Mouse (Mus musculus) midbrain, embryonic 10.5 days (tissue): Measurements from ENCODE around the gene Ctnna2. TPM values are rescaled to one million over a fixed set of nuclear protein-coding genes. Genes with fewer than 3 reads are reported as not detected.

ENCODE experiments used
- DNase-seq: peaks from one replicate; pipeline ENCODE4 v3.0.0-alpha.2; 2017; ENCODE audit warnings: low spot score
- H3K27ac ChIP-seq: fragments of 300-500 bp; sonication (generic); replicated peaks from 2 replicates; pipeline ENCODE4 v1.5.1; 2016; ENCODE audit warnings: mild to moderate bottlenecking
- H3K27me3 ChIP-seq: fragments of 300-500 bp; sonication (generic); 2 replicates; pipeline ENCODE4 v1.6.1; 2016; ENCODE audit warnings: low read depth, mild to moderate bottlenecking; ENCODE audit not compliant: poor library complexity, severe bottlenecking
- H3K36me3 ChIP-seq: fragments of 300-500 bp; sonication (generic); 2 replicates; pipeline ENCODE4 v1.6.1; 2016; ENCODE audit warnings: mild to moderate bottlenecking, moderate library complexity
- H3K4me1 ChIP-seq: fragments of 300-500 bp; sonication (generic); 2 replicates; pipeline ENCODE4 v1.6.1; 2016
- H3K4me3 ChIP-seq: fragments of 300-500 bp; sonication (generic); 2 replicates; pipeline ENCODE4 v1.5.1; 2016; ENCODE audit warnings: mild to moderate bottlenecking, moderate library complexity
- H3K9me3 ChIP-seq: fragments of 300-500 bp; sonication (generic); replicated peaks from 2 replicates; pipeline ENCODE4 v1.6.1; 2016; ENCODE audit warnings: mild to moderate bottlenecking
- WGBS: fragments of 180-500 bp; shearing (Covaris S2); methylation state at CpG from one replicate; pipeline ENCODE4 v1.1.7; 2016; 5-methylcytosine and 5-hydroxymethylcytosine counted together
- polyA plus RNA-seq: library from polyadenylated mRNA; unstranded; fragments of >200 nt; fragmentation: Nextera tagmentation; extraction: Ambion mirVana; gene quantifications from 2 replicates; pipeline ENCODE4 v1.2.1, GENCODE M21; 2016

Ctnna2 gene
- polyA plus RNA-seq, 1 experiment from 2014 or later, result 21.6 TPM

GRCm38 (mm10) chr6:77527636-77528035, 451.9 kb downstream of the Ctnna2 start:
- WGBS, result 80% methylated on average over 2 of the region's 2 CpGs
- H3K4me1 ChIP-seq, result no peaks in the 10 kb centered on the region

DNA sequence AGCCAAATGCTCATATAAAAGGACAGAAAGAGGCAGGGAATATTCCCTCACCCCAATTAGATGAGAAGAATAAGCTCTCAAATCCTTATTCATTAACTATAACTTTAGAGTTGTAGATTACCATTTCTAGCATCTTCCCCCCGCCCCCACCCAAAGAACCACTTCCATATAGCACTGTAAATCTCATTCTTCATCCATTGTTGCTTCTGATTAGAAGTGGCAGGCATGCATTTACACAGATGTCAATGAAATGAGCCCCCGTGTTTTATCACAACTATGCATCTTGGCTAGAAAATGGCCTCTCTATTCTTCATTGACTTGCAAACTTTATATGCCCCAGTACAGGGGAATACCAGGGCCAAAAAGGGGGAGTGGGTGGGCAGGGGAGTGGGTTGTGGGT, 457.7 kb downstream of the Ctnna2 start:
- no peak for DNase-seq
- H3K27ac ChIP-seq, result no peak overlapping the region
- H3K27me3 ChIP-seq, result no peaks in the 10 kb centered on the region
- H3K4me1 ChIP-seq, result no peaks in the 10 kb centered on the region
- H3K36me3 ChIP-seq, result no peaks in the 10 kb centered on the region
- H3K9me3 ChIP-seq, result no peaks in the 10 kb centered on the region
- no peak overlapping the region for H3K4me3 ChIP-seq
- WGBS, result 88% methylated on average over 2 of the region's 2 CpGs

More at GRCm38 (mm10) chr6:77527636-77528035, 451.9 kb downstream of the Ctnna2 start:
- Histone ChIP-seq H3K27me3 (no peaks in the 10 kb centered on the region), H3K4me3 (no peak overlapping the region), H3K9me3 (no peaks in the 10 kb centered on the region), H3K36me3 (no peaks in the 10 kb centered on the region), H3K27ac (no peak overlapping the region)
- DNase-seq, result no peak

DNA sequence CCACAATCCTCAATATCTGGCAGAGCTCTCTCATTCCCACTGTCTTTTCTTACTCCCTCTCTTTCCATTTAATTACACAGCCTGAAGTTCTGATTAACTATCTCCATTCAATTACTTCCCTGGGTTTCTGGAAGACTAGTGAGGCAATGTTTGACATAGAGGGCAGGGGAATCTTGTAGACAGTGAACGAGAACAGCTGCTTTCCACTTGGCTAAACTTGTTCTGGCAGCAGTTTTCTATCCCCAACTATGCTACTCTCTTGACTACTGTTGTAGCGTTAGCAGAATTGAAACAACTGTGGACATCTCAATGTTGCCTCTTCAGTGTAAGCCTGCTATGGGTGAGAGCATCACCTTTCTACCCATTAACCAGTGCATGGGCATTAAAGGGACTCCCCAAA, 463.0 kb downstream of the Ctnna2 start:
- no peak for DNase-seq
- Histone ChIP-seq H3K4me3 (no peak overlapping the region), H3K27me3 (no peaks in the 10 kb centered on the region), H3K9me3 (no peaks in the 10 kb centered on the region), H3K27ac (no peak overlapping the region), H3K4me1 (peaks cover 9% of the 10 kb centered on the region), H3K36me3 (no peaks in the 10 kb centered on the region)
- 60% methylated on average over 2 of the region's 2 CpGs for WGBS

- Histone ChIP-seq H3K27ac (no peak overlapping the region), H3K27me3 (no peaks in the 10 kb centered on the region), H3K4me3 (no peak overlapping the region), H3K4me1 (peaks cover 10% of the 10 kb centered on the region), H3K36me3 (no peaks in the 10 kb centered on the region), H3K9me3 (no peaks in the 10 kb centered on the region)
- no peak for DNase-seq
- 2% methylated on average over 5 of the region's 5 CpGs for WGBS
Observed at GRCm38 (mm10) chr6:77511805-77512204, 467.7 kb downstream of the Ctnna2 start.

- no peak overlapping the region for H3K4me3 ChIP-seq
- no peaks in the 10 kb centered on the region for H3K36me3 ChIP-seq
- H3K27me3 ChIP-seq, result no peaks in the 10 kb centered on the region
- no peak for DNase-seq
- H3K4me1 ChIP-seq, result no peaks in the 10 kb centered on the region
- H3K9me3 ChIP-seq, result no peaks in the 10 kb centered on the region
- 93% methylated on average over 5 of the region's 5 CpGs for WGBS
- no peak overlapping the region for H3K27ac ChIP-seq
Observed at GRCm38 (mm10) chr6:77491721-77492120, 487.8 kb downstream of the Ctnna2 start.

DNA sequence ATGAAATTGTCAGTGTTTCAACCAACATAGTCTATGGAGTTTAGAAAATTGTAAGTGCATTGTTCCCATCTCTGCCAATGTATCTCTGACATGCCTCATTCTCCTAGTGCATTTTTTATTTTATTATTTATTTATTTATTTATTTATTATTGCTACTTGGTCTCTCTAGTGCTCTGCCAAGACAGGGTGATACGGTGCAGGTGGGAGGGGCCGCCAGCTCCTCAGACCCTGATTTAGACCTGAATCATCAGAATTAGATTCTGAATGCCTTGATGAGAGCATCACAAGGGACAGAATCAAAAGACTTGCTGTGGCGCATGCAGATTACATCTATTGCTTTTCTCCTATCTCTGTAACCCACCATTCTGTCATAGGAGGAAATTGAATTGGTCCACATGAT, 492.8 kb downstream of the Ctnna2 start:
- H3K27ac ChIP-seq, result no peak overlapping the region
- 90% methylated on average over 3 of the region's 3 CpGs for WGBS
- no peaks in the 10 kb centered on the region for H3K36me3 ChIP-seq
- no peaks in the 10 kb centered on the region for H3K4me1 ChIP-seq
- no peaks in the 10 kb centered on the region for H3K27me3 ChIP-seq
- no peak for DNase-seq
- H3K9me3 ChIP-seq, result peaks cover 6% of the 10 kb centered on the region; the same call in 1 of the 2 replicates
- no peak overlapping the region for H3K4me3 ChIP-seq

DNA sequence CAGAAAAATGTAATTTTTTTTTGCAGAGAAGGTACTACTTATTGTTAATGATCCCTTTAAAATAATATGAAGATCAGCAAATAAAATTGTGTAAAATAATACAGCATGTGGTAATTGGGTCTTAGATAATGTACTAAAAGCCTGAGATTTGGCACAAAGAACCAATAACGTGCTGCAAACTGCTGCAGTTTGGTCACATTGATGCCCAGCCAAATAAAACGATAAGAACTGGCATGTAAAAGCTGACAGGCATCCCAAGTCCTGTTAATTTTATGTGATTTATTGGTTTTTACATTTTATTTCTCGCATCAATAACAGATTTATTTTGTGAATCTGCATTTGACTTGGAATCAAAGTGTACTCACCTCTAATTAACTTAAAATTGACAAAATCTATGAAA, 497.4 kb downstream of the Ctnna2 start:
- H3K36me3 ChIP-seq, result no peaks in the 10 kb centered on the region
- H3K27ac ChIP-seq, result no peak overlapping the region
- 94% methylated on average over 3 of the region's 3 CpGs for WGBS
- DNase-seq, result no peak
- H3K4me3 ChIP-seq, result no peak overlapping the region
- H3K4me1 ChIP-seq, result no peaks in the 10 kb centered on the region
- H3K27me3 ChIP-seq, result no peaks in the 10 kb centered on the region
- H3K9me3 ChIP-seq, result peaks cover 6% of the 10 kb centered on the region; the same call in 1 of the 2 replicates

GRCm38 (mm10) chr6:77475354-77475753, 504.1 kb downstream of the Ctnna2 start:
- WGBS, result 55% methylated on average over 1 of the region's 1 CpGs
- DNase-seq, result no peak

DNA sequence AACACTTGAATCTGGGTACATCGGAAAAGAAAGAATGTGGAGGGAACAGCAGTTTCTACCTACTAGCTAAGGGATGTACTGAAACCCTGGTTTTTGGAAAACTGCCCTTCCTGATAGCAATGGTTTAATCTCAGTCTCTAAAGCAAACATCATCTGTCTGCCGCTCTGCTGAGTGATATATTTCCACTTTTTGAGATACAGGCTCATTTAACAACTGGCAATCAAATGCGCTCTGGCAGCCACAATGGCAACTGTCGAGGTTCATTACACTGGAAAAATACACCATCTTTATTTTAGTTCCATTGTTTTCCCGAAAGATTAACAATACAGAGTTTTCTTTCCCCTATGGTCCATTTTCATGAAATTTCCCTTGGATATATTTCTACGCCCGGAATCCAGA, 506.2 kb downstream of the Ctnna2 start:
- 90% methylated on average over 7 of the region's 7 CpGs for whole genome bisulfite sequencing
- Histone ChIP-seq H3K36me3 (no peaks in the 10 kb centered on the region), H3K27ac (no peak overlapping the region), H3K27me3 (no peaks in the 10 kb centered on the region), H3K4me1 (no peaks in the 10 kb centered on the region), H3K9me3 (no peaks in the 10 kb centered on the region), H3K4me3 (no peak overlapping the region)
- no peak for DNase-seq

More at GRCm38 (mm10) chr6:77475354-77475753, 504.1 kb downstream of the Ctnna2 start:
- H3K9me3 ChIP-seq, result no peaks in the 10 kb centered on the region
- H3K4me1 ChIP-seq, result no peaks in the 10 kb centered on the region
- H3K4me3 ChIP-seq, result no peak overlapping the region
- H3K27ac ChIP-seq, result no peak overlapping the region
- no peaks in the 10 kb centered on the region for H3K36me3 ChIP-seq
- H3K27me3 ChIP-seq, result no peaks in the 10 kb centered on the region

- Histone ChIP-seq H3K9me3 (no peaks in the 10 kb centered on the region), H3K36me3 (no peaks in the 10 kb centered on the region), H3K4me3 (no peak overlapping the region), H3K4me1 (no peaks in the 10 kb centered on the region), H3K27ac (no peak overlapping the region), H3K27me3 (no peaks in the 10 kb centered on the region)
- 89% methylated on average over 3 of the region's 3 CpGs for WGBS
- DNase-seq, result no peak
Observed at GRCm38 (mm10) chr6:77468058-77468457, 511.4 kb downstream of the Ctnna2 start.

GRCm38 (mm10) chr6:77462737-77463136, 516.8 kb downstream of the Ctnna2 start:
- Histone ChIP-seq H3K4me3 (no peak overlapping the region), H3K36me3 (no peaks in the 10 kb centered on the region), H3K4me1 (no peaks in the 10 kb centered on the region), H3K27ac (no peak overlapping the region), H3K27me3 (no peaks in the 10 kb centered on the region), H3K9me3 (no peaks in the 10 kb centered on the region)
- no peak for DNase-seq
- 47% methylated on average over 1 of the region's 1 CpGs for WGBS

DNA sequence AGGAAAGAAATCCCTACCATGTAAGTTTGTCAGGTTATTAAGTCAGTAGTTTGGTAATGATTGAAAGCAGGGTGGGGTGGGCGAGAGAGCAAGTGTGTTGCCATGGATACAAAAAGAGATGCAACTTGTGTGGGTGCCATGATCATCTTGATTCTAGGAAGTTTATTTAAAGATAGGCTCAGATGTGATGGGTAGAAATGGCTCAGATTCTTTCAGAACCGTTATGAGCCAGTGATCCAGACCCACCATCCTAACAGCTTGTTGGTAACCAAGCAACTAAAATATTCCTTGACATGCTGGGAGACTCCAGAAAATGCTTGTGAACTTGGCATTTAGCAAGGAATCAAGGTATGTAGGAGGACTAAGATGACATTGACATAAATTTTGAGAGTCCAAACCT, 521.6 kb downstream of the Ctnna2 start:
- H3K36me3 ChIP-seq, result no peaks in the 10 kb centered on the region
- DNase-seq, result no peak
- H3K4me3 ChIP-seq, result no peak overlapping the region
- H3K27me3 ChIP-seq, result no peaks in the 10 kb centered on the region
- WGBS, result 86% methylated on average over 2 of the region's 2 CpGs
- H3K27ac ChIP-seq, result no peak overlapping the region
- H3K9me3 ChIP-seq, result no peaks in the 10 kb centered on the region
- H3K4me1 ChIP-seq, result no peaks in the 10 kb centered on the region

DNA sequence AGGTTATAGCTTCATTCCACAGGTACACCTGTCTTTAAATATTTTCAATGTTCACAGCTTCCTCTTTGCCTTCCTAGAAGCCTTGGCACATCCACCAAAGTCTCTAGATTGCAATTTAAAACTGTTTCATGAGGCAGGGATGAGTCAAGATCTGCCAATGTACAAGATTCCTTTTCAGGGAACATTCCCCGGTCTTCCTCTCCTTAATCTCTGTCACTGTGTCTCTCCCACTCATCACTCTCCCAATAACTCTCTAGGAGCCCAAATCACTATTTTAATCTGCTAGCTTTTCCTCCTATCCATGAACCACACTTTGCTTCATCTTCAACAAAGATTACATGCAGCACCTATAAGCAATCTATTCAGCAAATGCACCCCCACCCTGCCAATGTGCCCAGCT, 532.6 kb downstream of the Ctnna2 start:
- WGBS, result 91% methylated on average over 1 of the region's 1 CpGs

DNA sequence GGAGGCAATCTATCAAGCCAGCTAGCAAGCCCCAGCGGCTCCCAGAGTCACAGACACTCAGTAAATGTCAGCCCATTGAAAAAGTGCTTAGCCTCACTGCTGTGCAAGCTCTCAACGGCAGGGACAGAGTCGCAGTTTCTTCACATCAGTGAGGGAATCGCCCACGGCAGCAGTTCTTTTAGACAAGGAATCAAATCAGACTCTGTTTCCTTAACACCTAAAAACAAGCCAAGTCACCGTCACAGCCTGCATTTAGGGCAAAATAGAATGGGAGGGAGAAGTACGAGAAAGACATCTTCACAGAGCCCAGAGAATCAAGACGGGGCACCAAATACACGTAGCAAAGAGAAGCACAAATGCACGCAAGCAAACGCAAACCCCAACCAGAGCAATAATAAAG, 535.6 kb downstream of the Ctnna2 start:
- Histone ChIP-seq H3K9me3 (no peaks in the 10 kb centered on the region), H3K4me3 (no peak overlapping the region), H3K27ac (no peak overlapping the region), H3K36me3 (no peaks in the 10 kb centered on the region), H3K27me3 (no peaks in the 10 kb centered on the region), H3K4me1 (no peaks in the 10 kb centered on the region)
- no peak for DNase-seq
- WGBS, result 91% methylated on average over 11 of the region's 11 CpGs

More for the DNA sequence above, 532.6 kb downstream of the Ctnna2 start:
- no peaks in the 10 kb centered on the region for H3K9me3 ChIP-seq
- no peaks in the 10 kb centered on the region for H3K4me1 ChIP-seq
- H3K36me3 ChIP-seq, result no peaks in the 10 kb centered on the region
- no peak overlapping the region for H3K4me3 ChIP-seq
- DNase-seq, result no peak
- no peaks in the 10 kb centered on the region for H3K27me3 ChIP-seq
- no peak overlapping the region for H3K27ac ChIP-seq
